Mouse (Mus musculus) stomach, postnatal 0 days (tissue): ENCODE results near the gene Ifitm1.

ENCODE experiments used
- CTCF ChIP-seq: IDR thresholded peaks from 2 replicates; pipeline ENCODE4 v1.5.1; 2016; ENCODE audit warnings: antibody characterized with exemption, low read depth, mild to moderate bottlenecking, moderate library complexity
- EP300 ChIP-seq: optimal IDR thresholded peaks from 2 replicates; pipeline ENCODE3; 2016; ENCODE audit warnings: antibody characterized with exemption

DNA sequence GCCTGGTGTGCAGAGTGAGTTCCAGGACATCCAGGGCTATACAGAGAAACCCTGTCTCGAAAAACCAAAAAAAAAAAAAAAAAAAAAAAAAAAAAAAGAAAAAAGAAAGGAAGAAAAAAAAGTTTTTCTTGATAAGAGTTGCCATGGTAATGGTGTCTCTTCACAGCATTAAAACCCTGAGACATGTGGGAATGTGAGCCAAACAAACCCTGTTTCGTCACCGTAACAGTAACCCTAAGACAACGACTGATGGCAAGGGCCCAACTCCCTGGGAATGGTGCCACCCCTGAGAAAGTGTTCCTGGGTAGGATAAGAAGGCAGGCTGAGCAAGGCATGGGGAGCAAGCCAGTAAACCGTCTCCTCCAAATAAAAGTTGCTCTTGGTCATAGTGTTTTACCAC, 39.9 kb downstream of the Ifitm1 start:
- no peak for TF ChIP-seq CTCF
- TF ChIP-seq EP300, result no peak
